Mouse (Mus musculus) heart, postnatal 4 days (tissue): ENCODE measurements around the gene Zfp12. TPM values are rescaled to one million over a fixed set of nuclear protein-coding genes. Genes with fewer than 3 reads are reported as not detected.
"Not testable (repeated sequence)": the region's sequence is repeated elsewhere in the genome, so short reads cannot be mapped to it uniquely, and the experiment has no call there.

Source experiments
- DNase-seq: peaks from one replicate; pipeline ENCODE4 v3.0.0; 2021
- total RNA-seq, 2 experiments: library from RNA; stranded (reverse); gene quantifications; 2 replicates each; pipeline ENCODE4 v1.2.3; 2021

The Zfp12 gene
- 10 to 100 TPM; 10.4 to 10.8 TPM for total RNA-seq

DNA sequence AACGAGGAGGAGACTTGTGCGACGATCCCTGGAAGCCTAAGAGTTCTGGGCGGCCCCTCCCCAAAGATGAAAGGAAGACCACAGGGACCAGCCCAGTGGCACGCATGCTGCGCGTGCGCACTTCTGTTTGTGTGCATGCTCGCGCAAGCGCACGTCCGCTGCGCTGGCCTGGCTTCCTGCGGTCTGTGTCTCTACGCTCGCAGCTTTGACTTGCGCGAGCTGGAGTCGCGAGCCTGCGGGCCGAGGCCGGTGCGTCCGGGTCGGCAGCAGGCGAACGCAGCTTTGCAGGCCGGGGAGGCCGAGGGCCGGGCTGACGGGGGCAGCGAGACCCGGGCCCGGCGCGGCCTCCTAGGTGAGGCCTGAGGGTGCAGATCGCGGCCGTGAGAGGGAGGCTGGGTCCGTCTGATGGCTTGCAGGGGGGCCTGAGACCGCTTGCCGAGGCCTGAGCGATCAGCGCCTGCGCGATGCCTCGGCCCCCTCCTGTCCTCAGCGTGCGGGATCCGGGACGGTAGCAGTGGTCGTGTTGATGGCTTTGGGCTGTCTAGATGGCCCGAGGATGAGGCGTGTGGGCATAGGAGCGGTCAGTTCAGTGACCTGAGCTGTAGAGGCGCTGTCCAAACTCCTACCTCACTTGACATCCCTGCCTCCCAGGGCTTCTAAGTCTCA lies at the start of gene Zfp12:
TSS of gene Zfp12 (plus strand) at position 136 of the 666 bp plus-strand sequence.
- peak; percentile 93 for DNase-seq

DNA sequence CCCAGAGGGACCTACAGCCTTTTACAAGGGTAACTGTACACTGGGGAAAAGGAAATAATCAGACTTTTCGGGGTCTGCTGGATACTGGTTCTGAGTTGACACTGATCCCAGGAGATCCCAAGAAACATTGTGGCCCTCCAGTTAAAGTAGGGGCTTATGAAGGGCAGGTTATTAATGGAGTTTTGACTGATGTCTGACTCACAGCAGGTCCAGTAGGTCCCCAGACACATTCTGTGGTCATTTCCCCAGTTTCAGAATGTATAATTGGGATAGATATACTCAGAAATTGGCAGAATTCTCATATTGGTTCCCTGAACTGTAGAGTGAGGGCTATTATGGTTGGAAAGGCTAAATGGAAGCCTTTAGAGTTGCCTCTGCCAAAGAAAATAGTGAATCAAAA lies 46.9 kb upstream of the Zfp12 start:
- not testable (repeated sequence) for DNase-seq

DNA sequence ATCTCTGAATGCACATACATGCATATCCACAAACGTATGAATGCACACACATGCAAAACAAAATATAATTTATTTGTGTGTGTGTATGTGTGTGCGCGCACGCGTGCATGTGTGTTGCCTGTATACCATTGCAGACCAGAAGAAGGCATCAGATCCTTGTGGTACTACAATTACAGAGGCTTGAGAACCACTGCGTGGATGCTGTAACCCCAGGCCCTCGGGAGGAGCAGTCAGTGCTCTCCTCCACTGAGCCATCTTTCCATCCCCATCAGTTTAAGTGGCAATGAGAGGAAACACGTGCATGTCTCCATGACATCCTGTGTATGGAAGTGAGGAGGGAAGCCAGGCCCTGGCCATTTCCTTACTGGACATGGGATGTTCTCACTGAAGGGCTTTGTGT lies 42.2 kb upstream of the Zfp12 start:
- DNase-seq, result no peak

DNA sequence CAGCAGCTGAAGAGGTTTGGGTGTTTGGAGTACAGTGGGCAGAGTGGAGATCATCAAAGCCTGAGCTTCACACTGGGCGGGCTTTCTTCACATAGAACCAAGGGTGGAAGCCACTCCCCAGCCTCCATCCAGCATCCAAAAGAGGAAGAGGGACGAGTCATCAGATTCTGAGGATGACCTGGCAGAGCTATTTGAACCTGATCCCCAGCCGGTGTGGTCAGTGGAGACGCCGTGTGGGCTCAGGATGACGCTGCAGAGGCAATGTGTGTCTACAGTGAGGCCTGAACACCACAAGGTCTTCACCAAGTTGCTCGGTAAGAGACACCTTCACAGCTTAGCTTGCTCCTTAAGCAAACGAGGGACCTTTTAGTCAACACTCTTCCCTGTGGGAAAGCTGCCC lies 40.2 kb upstream of the Zfp12 start:
- DNase-seq, result not testable (repeated sequence)

DNA sequence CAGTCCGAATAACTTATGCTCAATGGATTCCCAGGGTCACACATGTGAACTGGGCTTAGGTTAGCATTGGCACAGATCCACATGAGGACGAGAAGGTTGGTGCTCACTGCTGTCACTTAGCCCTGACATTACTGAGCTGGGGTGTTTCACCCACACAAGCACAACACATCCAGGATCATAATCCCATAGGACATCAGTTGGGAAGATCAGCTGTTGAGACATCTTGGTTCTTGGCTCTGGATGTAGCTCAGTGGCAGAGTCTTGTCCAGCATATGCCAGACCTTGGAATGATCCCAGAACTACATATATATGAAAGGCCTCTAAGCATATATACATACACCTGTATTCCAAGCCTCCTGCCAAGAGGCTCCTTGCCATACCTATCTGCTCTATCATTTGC lies 39.8 kb upstream of the Zfp12 start:
- DNase-seq, result no peak

DNA sequence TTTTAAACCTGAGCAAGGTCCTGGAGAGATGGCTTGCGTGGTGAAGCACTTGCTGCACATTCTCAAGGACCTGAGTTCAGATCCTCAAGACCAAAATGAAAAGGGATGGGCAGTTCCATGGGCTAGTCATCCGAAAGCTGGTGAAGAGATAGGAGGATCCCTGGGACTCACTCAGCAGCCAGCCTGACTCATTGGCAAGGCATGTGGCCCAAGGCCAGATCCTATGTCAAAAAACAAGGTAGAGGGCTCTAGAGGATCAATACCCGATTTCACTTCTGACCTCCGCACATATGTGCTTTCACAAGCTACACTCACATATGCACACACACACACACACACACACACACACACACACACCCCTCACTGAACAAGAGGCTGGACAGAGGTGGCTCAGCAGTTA lies 38.5 kb upstream of the Zfp12 start:
- no peak for DNase-seq

DNA sequence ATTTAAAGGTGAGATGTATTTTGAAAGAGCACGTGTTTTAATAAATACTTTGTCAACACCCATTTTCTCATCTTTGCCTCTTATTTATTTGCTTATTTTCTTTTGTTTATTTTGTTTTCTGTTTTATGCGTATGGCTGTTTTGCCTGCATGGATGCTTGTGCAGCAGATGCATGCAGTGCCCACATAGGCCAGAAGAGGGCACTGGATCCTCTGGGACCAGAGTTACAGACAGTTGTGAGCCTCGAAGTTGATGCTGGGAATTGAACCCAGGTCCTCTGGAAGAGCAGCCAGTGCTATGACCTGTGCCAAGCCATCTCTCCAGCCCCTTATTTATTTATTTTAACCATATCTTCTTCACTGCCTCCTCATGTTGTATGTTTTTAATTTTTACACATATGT lies 29.9 kb upstream of the Zfp12 start:
- DNase-seq, result no peak

DNA sequence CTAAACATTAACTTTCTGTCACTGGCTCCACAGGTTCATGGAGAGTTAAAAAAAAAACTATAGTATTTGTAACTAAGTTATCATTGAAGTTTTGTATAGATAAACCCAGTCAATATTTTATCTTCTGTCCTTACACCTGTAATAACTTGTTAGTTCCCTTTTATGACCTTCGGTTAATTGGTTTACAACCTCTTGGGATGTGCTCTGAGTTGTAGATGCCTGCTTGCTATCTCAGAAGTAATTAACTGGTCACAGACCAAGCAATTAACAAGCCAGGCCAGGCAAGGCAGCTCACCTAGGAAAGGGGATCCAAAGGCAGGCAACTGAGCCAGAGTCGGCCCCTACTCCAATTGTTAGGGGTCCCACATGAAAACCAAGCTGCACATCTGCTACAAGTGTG lies 21.1 kb upstream of the Zfp12 start:
- DNase-seq, result no peak

DNA sequence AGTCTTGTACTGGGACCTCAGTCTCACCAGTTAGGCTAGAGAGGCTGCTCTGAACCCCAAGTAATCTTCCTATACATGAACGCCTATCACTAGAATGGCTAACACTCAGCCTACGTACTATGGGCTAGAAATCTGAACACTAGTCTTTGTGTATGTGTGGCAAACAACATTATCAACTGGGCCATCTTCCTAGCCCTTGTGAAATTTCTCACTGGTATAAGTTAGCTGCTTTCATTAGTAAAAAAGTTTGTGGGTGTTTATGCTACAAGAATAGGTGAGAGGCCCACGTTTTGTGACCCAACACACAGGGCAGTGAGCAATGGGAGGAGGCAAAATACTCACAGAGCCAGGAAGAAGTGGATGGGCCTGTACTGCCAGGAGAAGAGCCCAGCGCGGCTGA lies 14.0 kb upstream of the Zfp12 start:
- DNase-seq, result no peak

DNA sequence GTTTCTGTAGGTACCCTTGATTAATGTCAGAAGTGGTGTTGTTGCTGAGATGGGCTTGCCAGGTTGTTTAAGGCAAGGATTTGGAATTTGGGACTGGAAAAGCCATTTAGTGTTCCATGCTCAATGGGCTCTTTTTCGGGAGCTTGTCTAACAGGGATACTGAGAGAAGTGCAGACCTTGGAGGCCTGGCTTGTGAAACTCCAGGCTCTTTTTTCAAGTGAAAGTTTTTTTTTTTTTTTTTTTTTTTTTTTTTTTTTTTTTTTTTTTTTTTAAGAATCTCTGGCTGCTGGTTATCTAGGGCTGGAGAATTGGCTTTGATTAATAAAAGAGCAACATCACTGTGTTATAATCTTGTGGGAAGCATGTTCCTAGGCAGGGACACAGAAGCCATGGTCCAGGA lies 12.7 kb upstream of the Zfp12 start:
- DNase-seq, result no peak

DNA sequence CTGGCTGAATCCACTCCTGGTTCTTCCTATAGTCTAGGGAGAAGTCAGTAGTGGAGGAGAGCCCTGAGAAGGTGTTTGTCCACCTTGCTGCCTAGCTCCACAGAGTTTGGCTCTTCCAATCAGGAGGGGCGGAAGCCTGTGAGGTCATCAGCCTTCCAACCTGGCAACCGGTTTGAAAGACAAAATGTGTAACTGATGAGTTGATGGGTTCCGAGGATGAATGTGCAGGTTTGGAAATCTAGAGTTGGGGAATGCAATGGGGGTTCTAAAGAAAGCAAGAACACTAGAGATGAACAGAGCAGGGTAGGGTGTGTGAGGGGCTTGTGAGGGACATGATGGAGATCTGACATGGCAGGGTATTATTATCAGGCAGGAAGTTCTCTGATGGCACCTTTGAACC lies 8.2 kb upstream of the Zfp12 start, which contains the start of gene Spdye4a:
TSS of gene Spdye4a (minus strand) at position 101 of the 400 bp plus-strand sequence.
- no peak for DNase-seq

DNA sequence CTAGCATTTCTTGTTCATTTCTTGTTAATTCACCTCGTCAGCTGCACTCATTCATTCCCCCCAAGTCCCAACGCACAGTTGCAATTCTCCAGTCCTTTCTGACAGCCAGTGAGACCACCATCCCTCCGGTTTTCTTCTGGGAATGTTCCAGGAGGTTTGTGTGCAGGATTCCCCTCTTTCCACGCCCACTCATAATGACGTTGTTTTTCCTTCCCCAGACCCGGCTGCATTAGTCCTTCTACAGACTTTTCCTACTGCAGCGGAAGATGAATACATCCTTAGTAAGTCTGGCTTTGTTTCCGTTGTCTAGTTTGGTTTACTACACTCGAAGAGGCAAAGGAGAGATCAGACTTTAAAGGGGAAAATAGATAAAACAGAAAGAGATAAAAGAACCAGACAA lies 1.1 kb downstream of the Zfp12 start:
- no peak for DNase-seq

DNA sequence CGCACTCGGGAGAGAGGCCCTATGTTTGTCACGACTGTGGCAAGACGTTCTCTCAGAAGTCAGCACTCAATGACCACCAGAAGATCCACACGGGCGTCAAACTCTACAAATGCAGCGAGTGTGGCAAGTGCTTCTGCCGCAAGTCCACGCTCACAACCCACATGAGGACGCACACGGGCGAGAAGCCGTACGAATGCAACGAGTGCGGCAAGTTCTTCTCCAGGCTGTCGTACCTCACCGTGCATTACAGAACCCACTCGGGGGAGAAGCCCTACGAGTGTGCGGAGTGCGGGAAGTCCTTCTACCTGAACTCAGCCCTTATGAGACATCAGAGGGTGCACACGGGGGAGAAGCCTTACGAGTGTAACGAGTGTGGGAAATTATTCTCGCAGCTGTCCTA lies 10.0 kb downstream of the Zfp12 start:
- DNase-seq, result no peak

DNA sequence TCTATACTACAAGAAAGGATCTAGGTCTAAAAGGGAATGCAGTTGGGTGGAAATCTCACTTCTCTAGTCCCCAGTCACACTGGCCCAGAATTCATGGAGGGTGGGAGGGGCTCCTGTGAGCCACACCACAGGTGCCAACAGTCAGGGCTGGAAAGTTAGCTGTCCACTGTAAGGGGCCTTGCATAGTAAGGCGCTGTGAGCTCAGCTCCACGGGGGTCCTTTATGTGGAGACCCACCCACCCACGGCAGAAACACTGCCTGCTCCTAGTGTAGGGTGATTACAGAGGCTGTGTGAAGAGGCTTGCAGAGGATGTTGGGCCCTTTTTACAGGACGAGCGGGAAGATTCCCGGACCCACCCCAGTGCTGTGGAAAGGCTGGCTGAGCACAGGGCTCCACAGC lies 17.1 kb downstream of the Zfp12 start:
- DNase-seq, result no peak

DNA sequence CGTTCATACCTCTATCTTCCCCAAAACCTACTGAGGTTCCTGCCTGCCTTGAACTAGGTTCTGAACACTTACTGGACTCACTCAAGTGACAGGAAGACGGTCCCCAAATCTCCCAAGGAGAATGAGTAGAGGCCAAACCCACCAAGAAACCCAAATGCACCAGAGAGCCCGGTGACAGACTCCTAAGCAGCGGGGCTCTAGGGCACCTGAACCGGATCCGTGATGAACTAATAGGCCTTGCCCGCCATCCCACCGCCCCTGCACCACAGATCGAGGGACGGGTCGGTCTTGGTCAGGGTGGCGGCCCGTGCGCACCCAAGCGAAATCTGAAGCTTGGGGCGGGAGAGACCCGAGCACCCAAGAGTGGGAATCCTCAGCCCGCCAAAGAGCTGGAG lies 17.8 kb downstream of the Zfp12 start:
- DNase-seq, result no peak

DNA sequence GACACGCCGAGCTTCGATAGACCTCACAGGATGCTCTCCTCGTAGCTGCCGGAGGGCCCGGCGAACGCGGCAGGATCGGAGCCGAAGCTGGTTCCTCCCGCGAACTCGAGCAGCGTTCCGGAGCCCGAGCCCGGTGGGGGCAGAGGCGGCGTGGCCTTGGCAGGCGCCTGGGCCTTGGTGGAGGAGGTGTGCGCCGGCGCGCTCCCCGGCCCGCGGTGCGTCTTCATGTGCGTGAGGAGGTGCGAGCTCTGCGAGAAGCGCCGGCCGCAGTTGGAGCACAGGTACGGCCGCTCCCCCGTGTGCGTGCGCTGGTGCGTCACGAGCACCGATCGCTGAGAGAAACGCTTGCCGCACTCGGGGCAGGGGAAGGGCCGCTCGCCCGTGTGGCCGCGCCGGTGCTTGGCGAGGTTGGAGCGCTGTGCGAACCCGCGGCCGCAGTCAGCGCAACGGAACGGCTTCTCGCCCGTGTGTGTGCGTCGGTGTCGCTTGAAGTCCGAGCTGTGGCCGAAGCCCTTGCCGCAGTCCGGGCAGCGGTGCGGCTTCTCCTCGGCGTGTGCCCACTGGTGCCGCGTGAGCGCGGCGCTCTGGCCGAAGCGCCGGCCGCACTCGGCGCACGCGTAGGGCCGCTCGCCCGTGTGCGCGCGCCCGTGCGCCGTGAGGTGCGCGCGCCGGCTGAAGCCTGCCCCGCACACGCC lies 18.4 kb downstream of the Zfp12 start:
- DNase-seq, result peak; percentile 15

DNA sequence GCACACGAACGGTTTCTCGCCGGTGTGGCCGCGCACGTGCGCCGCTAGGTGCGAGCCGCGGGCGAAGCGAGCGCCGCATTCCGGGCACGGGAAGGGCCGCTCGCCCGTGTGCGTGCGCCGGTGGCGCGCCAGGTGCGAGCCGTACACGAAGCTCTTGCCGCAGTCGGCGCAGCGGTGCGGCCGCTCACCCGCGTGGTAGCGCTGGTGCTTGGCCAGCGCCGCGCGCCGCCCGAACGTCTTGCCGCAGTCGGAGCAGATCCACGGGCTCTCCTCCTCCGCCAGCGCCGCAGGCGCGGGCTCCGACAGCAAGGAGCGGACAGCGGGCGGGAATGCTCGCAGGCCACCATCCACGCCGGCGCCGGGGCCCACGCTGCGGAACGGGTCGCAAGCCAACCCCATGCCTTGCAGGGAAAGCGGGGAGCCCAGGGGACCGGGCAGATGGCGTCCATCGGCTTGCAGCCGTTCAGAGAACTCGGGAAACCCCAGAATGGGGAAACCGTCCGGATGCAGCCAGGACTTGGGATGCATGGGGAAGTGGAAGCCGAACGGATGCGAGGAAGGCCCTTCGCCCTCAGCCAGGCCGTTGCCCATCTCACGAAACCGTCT lies 19.0 kb downstream of the Zfp12 start:
- peak; percentile 12 for DNase-seq

DNA sequence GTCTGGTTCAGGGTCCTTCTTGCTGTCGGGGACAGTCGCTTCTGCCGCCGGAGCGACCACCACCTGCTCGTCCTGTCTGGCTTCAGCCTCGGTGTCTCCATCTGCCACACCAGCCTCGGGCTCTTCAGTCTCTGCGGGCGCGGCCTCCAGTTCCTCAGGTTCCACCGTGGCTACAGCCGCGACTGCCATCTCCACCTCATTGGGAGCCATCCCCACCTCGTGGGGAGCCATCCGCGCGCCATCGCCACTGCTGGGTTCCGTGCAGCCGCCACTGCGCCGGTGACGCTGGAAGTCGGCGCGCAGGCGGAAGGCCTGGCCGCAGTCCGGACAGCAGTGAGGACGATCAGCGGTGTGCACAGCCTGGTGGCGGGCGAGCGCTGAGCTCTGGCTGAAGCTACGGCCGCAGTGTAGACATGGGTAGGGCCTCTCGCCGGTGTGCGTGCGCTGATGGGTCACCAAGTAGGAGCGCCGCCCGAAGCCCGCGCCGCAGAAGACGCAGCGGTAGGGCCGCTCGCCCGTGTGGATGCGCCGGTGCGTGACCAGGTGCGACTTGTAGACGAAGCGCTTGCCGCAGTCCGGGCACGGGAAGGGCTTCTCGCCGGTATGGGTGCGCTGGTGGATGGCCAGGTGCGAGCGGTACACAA lies 19.6 kb downstream of the Zfp12 start:
- no peak for DNase-seq

DNA sequence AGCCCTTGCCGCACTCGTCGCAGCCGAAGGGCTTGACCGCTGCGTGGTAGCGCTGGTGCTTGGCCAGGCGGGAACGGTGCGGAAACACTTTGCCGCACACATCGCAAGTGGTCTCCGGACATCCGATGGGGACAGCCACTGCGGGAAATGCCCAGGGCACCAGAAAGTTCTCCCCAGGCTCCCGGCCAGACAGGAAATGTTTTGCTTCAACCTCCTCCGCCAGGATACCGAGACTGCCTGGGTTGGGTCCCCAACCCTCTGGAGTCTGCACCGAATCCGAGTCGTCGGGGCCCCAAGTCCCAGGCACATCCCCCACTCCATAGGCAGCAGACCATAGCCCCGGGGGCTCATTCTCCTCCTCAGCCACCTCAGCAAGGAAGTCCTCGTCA lies 20.2 kb downstream of the Zfp12 start:
- no peak for DNase-seq

DNA sequence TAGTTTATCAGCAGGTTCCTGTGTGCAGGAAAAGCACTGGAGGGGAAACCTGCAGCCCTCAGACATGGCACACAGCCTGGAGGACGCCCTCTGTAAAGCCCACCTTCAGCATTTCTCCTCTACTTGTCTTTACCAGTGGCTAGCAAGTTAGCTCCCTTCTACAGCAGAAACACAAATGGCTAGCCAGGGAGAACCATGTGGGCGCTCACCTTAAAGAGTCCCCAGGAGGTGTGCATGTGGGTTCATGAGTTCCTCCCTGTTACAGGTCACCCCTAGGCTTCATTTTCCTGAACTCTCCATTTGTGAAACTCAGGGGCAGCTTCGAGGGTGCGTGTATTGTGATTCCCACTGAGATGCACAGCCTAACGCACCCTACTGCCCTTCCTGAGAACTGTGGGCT lies 20.8 kb downstream of the Zfp12 start:
- no peak for DNase-seq

DNA sequence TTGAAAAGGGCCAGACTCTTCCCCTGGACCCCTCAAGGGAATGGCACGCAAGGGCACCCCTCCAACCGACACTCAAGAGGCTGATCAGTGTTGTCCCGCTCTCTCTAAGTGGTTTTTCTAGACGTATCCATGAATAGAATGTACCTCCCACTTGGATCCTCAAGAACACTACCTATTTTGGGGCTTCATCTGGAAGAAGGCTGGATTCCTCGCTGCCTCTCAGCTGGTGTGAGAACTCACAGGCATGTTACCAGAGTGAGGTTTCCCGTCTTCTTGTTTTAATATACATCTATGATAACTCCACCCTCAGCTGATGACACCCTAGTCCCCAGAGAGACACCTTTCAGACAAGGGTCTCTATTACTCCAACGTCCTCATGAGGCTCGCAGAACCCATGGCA lies 26.7 kb downstream of the Zfp12 start:
- no peak for DNase-seq

DNA sequence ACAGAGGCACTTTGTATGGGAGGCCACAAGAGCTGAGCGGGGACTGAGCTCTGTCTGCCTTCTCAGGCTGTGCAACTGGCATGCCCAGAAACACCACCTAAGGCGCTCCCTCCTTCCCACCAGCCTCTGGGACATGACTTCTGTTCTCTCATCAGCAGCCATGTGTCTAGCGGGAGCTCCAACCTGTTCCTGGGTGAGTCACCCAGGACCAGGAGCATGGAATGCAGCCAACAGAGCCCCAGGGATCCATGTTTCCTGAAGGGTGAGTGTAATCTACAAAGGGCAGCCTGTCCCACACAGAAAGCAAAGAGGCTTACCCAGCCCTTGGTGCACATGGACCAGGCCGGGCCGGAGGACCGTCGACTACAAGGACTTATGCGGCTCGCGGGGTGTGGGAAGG lies 29.7 kb downstream of the Zfp12 start:
- DNase-seq, result no peak

DNA sequence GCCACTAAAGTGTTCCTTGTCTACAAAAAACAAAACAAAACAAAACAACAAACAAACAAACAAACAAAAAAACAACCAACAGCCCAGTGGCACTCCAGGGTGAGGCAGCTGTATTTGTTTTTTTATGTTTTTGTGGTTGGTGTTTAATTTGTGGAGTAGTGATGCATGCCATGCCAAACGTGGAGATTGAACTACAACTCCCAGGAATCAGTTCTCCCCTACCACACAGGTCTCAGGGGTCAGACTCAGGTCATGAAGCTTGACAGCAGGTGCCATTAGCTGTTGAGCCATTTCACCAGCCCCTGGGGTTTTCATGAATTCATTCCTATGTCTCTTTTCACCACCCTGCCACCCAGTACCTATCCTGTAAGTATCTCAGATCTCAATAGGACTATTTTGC lies 30.4 kb downstream of the Zfp12 start:
- no peak for DNase-seq

DNA sequence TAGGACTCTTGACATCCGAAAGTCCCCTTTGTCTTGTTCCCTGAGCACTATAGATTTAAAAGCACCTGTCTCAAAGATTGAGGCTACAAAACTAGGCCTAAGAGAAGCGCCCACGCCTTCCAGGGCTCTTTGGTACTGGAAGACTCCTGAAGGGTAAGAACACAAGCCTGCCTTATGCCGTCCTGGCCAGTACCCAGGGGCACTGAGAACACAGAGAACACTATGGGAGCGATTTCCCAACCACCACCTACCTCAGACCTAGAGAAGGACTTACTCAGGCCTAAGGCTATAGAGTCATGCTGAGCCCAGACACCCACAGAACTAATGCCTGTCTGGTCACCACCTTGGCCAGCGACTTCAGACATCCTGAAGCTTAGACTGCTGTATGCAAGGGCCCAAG lies 31.8 kb downstream of the Zfp12 start:
- no peak for DNase-seq
